Mouse (Mus musculus): Measurements from ENCODE around the gene Cish. TPM values are rescaled to one million over a fixed set of nuclear protein-coding genes. Genes with fewer than 3 reads are reported as not detected.

Cish gene
- polyA plus RNA-seq, 2 experiments = 2.8 to 6.0 TPM

DNA sequence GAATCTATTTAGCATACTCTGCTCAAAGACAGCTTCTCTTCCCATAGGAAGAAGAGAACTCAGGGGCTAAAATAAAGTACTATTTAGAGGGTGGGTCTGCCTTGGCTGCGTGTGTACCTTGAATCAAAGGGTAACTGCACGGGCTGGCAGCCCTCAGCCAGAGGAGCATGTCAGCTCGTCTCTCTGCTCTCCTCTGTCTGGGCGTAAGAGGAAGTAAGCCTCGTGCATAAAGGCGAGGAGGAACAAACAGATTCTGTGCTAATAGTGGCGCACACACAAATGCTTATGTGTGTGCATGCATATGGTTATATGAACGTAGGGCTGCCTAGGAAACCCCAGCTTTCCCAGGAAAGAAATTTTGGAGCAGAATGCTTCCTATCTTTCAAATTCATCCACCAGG, 35.0 kb upstream of the Cish start:
- no peak for DNase-seq (ENCODE audit: low read depth in 3 of 3, low spot score in 3 of 3)
- no peaks in the 10 kb centered on the region for H3K4me1 ChIP-seq (replicated peaks; ENCODE audit: control insufficient read depth in 2 of 2, insufficient read depth in 2 of 2, low read length in 1 of 2)
- 27% methylated on average over 8 of the region's 8 CpGs for WGBS (ENCODE audit: insufficient replicate concordance)

DNA sequence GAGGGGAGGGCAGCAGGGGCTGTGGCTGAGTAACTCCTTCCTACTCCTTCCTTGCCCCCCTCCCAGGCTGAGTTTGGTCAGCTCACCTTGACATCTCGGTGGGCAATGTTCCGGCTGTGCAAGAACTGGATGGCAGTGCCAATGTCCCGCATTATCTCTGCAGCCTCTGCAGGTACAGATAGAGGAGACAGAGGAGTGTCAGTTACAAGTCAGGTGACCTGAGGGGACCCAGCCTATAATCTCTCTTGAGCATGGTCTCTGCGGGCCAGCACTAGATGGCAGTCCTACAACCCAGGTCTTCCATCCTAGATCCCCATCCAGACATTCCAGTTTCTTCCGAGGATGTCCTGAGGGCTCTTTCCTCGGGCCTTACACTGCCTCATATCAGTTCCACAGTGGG, 34.0 kb upstream of the Cish start:
- 61% methylated on average over 6 of the region's 6 CpGs for WGBS (ENCODE audit: insufficient replicate concordance)
- H3K4me3 ChIP-seq (ENCODE audit: insufficient read depth in 1 of 2, low read depth in 2 of 2, low read length in 2 of 2) = no peak overlapping the region
- ATAC-seq (ENCODE audit: insufficient read depth) (no peak), DNase-seq (ENCODE audit: low read depth in 3 of 3, low spot score in 3 of 3) (no peak)
- no peak overlapping the region for H3K27ac ChIP-seq
- no peak overlapping the region for H3K4me2 ChIP-seq (ENCODE audit: low read depth)
- no peaks in the 10 kb centered on the region for H3K4me1 ChIP-seq (replicated peaks; ENCODE audit: control insufficient read depth in 2 of 2, insufficient read depth in 2 of 2, low read length in 1 of 2)
- no peaks in the 10 kb centered on the region for H3K36me3 ChIP-seq (replicated peaks; ENCODE audit: control insufficient read depth, insufficient read depth, low read depth)
- no peaks in the 10 kb centered on the region for H3K27me3 ChIP-seq (ENCODE audit: control insufficient read depth, insufficient read depth, low read length)
- TF ChIP-seq EP300 (IDR thresholded peaks at IDR 0.05; ENCODE audit: low read depth) = no peak
- TF ChIP-seq CTCF (IDR thresholded peaks at IDR 0.05; ENCODE audit: low read depth) = no peak
- H3K9ac ChIP-seq (replicated peaks) = no peak overlapping the region
- H3K9me3 ChIP-seq (ENCODE audit: control insufficient read depth, low read length) = no peaks in the 10 kb centered on the region

More for the DNA sequence above, 35.0 kb upstream of the Cish start:
- ATAC-seq (ENCODE audit: insufficient read depth) = no peak
- Histone ChIP-seq H3K27me3 (ENCODE audit: control insufficient read depth, insufficient read depth, low read length) (no peaks in the 10 kb centered on the region), H3K36me3 (replicated peaks; ENCODE audit: control insufficient read depth, insufficient read depth, low read depth) (no peaks in the 10 kb centered on the region), H3K4me2 (ENCODE audit: low read depth) (no peak overlapping the region), H3K9me3 (ENCODE audit: control insufficient read depth, low read length) (no peaks in the 10 kb centered on the region), H3K27ac (no peak overlapping the region), H3K9ac (replicated peaks) (no peak overlapping the region), H3K4me3 (ENCODE audit: insufficient read depth in 1 of 2, low read depth in 2 of 2, low read length in 2 of 2) (no peak overlapping the region)
- TF ChIP-seq EP300 (IDR thresholded peaks at IDR 0.05; ENCODE audit: low read depth) (no peak), CTCF (IDR thresholded peaks at IDR 0.05; ENCODE audit: low read depth) (no peak)

DNA sequence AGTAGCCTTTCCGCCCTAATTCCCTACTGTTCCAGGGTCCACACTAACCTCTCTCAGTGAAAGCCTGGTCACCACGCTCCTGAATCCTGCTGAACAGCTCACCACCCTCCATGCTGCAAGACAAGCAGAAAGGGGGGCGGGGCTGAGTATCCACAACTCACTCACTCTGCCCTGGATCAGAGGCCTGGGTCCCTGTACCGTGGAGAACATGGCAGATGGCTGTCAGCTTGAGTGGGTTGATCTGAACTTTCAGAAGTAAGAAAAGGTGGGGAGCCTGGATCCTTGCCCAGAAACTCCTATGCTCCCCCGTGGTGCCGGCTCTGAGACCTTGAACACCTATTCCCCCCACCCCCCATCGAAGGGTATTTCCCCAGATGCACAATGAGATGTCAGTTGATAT, 33.5 kb upstream of the Cish start:
- no peaks in the 10 kb centered on the region for H3K36me3 ChIP-seq (replicated peaks; ENCODE audit: control insufficient read depth, insufficient read depth, low read depth)
- H3K9me3 ChIP-seq (ENCODE audit: control insufficient read depth, low read length) = no peaks in the 10 kb centered on the region
- TF ChIP-seq EP300 (IDR thresholded peaks at IDR 0.05; ENCODE audit: low read depth) (no peak), CTCF (IDR thresholded peaks at IDR 0.05; ENCODE audit: low read depth) (no peak)
- DNase-seq (ENCODE audit: low read depth in 3 of 3, low spot score in 3 of 3) = no peak
- H3K4me3 ChIP-seq (ENCODE audit: insufficient read depth in 1 of 2, low read depth in 2 of 2, low read length in 2 of 2) = no peak overlapping the region
- H3K27me3 ChIP-seq (ENCODE audit: control insufficient read depth, insufficient read depth, low read length) = no peaks in the 10 kb centered on the region
- no peak overlapping the region for H3K4me2 ChIP-seq (ENCODE audit: low read depth)
- ATAC-seq (ENCODE audit: insufficient read depth) = no peak
- H3K9ac ChIP-seq (replicated peaks) = no peak overlapping the region
- no peaks in the 10 kb centered on the region for H3K4me1 ChIP-seq (replicated peaks; ENCODE audit: control insufficient read depth in 2 of 2, insufficient read depth in 2 of 2, low read length in 1 of 2)
- no peak overlapping the region for H3K27ac ChIP-seq
- WGBS (ENCODE audit: insufficient replicate concordance) = 74% methylated on average over 7 of the region's 7 CpGs

- no peak for ATAC-seq (ENCODE audit: insufficient read depth)
These were observed 31.9 kb upstream of the Cish start for GRCm38 (mm10) chr9:107263912-107264311.

GRCm38 (mm10) chr9:107264731-107265130, 31.1 kb upstream of the Cish start:
- no peak for DNase-seq (ENCODE audit: low read depth in 3 of 3, low spot score in 3 of 3)
- ATAC-seq (ENCODE audit: insufficient read depth) = no peak
- H3K9ac ChIP-seq (replicated peaks) = no peak overlapping the region
- no peak overlapping the region for H3K4me2 ChIP-seq (ENCODE audit: low read depth)
- no peaks in the 10 kb centered on the region for H3K27me3 ChIP-seq (ENCODE audit: control insufficient read depth, insufficient read depth, low read length)
- no peaks in the 10 kb centered on the region for H3K36me3 ChIP-seq (replicated peaks; ENCODE audit: control insufficient read depth, insufficient read depth, low read depth)
- 0 out of 4 replicates have a peak, but pooled peaks cover 0 to 2% of the 10 kb centered on the region in 2 experiments for H3K4me1 ChIP-seq (replicated peaks; ENCODE audit: control insufficient read depth in 2 of 2, insufficient read depth in 2 of 2, low read length in 1 of 2)
- H3K27ac ChIP-seq = no peak overlapping the region
- no peaks in the 10 kb centered on the region for H3K9me3 ChIP-seq (ENCODE audit: control insufficient read depth, low read length)
- TF ChIP-seq EP300 (IDR thresholded peaks at IDR 0.05; ENCODE audit: low read depth) (no peak), CTCF (IDR thresholded peaks at IDR 0.05; ENCODE audit: low read depth) (no peak)
- no peak overlapping the region for H3K4me3 ChIP-seq (ENCODE audit: insufficient read depth in 1 of 2, low read depth in 2 of 2, low read length in 2 of 2)
- WGBS (ENCODE audit: insufficient replicate concordance) = 47% methylated on average over 3 of the region's 3 CpGs

More at GRCm38 (mm10) chr9:107263912-107264311, 31.9 kb upstream of the Cish start:
- TF ChIP-seq CTCF (IDR thresholded peaks at IDR 0.05; ENCODE audit: low read depth) (no peak), EP300 (IDR thresholded peaks at IDR 0.05; ENCODE audit: low read depth) (no peak)
- no peak overlapping the region for H3K4me3 ChIP-seq (ENCODE audit: insufficient read depth in 1 of 2, low read depth in 2 of 2, low read length in 2 of 2)
- H3K27ac ChIP-seq = no peak overlapping the region
- 0 out of 4 replicates have a peak, but pooled peaks cover 0 to 2% of the 10 kb centered on the region in 2 experiments for H3K4me1 ChIP-seq (replicated peaks; ENCODE audit: control insufficient read depth in 2 of 2, insufficient read depth in 2 of 2, low read length in 1 of 2)
- no peaks in the 10 kb centered on the region for H3K27me3 ChIP-seq (ENCODE audit: control insufficient read depth, insufficient read depth, low read length)
- no peak overlapping the region for H3K9ac ChIP-seq (replicated peaks)
- H3K36me3 ChIP-seq (replicated peaks; ENCODE audit: control insufficient read depth, insufficient read depth, low read depth) = no peaks in the 10 kb centered on the region
- H3K4me2 ChIP-seq (ENCODE audit: low read depth) = no peak overlapping the region
- DNase-seq (ENCODE audit: low read depth in 3 of 3, low spot score in 3 of 3) = no peak
- H3K9me3 ChIP-seq (ENCODE audit: control insufficient read depth, low read length) = no peaks in the 10 kb centered on the region
- 70% methylated on average over 5 of the region's 5 CpGs for WGBS (ENCODE audit: insufficient replicate concordance)

All from liver, embryonic 14.5 days (tissue).